Mouse (Mus musculus): ENCODE measurements around the gene Snx21. TPM values are rescaled to one million over a fixed set of nuclear protein-coding genes. Genes with fewer than 3 reads are reported as not detected.
A peak's percentile ranks its signal among the peaks of the same experiment; 100 is the strongest.

The Snx21 gene
- polyA plus RNA-seq, 2 experiments from 2014 or later, result 5.0 to 5.1 TPM

DNA sequence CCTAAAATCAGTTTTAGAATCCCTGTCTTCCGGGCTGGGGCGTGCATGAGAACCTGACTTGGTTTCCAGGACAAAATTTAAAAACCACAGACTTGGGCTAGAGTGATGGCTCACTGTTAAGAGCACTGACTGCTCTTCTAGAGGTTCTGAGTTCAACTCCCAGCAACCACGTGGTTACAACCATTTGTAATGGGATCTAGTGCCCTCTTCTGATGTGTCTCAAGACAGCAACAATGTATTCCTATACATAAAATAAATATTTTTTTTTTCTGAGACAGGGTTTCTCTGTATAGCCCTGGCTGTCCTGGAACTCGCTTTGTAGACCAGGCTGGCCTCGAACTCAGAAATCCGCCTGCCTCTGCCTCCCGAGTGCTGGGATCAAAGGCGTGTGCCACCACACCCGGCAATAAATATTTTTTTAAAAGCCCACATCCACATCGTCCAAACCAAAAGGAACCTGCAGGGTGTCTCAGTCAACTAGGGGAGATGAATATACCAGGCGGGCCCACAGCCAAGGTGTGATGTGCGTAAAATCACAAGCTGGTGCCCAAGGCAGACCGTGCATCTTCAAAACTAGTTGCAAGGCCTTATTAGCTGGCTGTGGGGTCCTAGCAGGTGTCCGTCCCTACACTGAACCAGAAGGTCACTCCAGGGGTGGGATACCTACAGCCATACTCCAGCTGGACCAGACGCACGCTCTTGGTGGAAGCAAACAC is 46.6 kb downstream of the Snx21 start:
- ATAC-seq, result no peak

DNA sequence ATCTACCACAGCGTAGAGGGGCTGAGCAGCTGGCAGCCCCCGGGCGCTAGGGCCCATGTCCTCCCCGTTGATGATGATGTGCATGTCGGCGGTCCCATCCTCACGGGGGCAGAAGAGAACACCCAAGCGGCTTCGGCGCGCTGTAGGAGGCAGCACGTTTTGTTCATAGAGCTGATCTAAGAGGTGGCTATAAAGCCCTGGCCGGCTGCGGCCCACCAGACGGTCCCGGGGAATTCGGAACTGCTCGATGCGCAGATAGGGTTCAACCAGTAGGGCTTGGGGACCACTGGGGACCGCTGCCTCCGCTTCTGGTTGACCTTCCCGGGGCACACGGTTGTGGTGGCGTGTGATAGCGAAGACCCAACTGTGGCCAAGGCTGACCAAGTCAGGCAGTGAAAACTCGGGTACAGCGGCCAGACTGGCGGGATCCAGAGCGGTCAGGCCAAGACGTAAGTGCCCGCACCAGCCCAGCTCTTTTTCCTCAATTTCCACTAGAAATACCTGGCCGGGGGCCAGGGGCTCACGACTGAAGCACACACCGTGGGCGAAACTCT is 47.2 kb downstream of the Snx21 start, which contains the start of gene Ctsa:
Gene Ctsa, plus strand, starts transcription at position 126 of the 554 bp plus-strand sequence.
- ATAC-seq, result peak; percentile 81

DNA sequence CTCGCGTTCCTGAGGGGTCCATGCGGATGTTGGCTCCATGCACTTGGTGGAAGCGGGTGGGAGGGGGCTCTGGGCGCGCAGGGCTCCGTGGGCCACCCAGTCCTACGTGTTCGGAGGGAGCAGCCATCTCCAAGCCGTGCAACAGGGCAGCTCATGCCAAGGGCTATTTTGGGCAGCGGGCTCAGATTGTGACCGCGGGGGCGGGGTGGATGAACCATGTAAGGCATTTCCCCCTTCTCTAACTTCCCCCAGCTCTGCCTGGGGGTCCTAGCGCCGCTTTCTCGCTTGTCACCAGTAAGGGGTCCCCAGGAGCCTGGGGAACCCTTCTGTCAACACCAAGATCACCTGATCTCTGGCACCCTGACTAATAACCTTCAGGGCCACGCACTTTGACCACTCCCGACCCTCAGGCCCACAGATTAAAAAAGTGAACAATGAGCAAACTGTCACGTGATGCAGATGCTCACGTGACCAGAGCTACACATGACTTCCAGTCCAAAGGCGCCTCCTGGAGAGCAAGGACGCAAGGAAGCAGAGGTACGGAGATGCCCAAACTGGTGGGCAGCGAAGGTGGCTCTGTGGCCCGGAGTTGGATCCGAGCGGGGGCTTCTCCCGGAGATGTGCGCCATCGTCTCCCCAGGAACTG is 47.8 kb downstream of the Snx21 start, which contains the start of gene Neurl2:
Gene Neurl2, minus strand, starts transcription at position 143 of the 646 bp plus-strand sequence.
- ATAC-seq, result peak; percentile 53

DNA sequence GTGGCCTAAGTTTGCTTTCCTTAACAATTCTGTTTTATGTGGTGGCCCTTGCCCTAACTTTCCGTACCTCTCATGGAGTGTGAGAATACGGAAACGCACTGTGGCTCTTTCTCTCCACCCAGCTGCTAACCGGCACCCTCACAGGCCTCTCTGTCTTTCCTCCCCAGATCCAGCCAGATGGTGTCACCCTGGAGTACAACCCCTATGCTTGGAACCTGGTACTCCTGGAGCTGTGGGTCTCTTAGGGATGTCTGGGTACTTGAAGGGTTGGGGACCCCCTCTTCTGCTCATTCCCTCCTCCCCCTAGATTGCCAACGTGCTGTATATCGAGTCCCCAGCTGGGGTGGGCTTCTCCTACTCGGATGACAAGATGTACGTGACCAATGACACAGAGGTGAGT is 48.9 kb downstream of the Snx21 start:
- peak; percentile 21 for ATAC-seq

DNA sequence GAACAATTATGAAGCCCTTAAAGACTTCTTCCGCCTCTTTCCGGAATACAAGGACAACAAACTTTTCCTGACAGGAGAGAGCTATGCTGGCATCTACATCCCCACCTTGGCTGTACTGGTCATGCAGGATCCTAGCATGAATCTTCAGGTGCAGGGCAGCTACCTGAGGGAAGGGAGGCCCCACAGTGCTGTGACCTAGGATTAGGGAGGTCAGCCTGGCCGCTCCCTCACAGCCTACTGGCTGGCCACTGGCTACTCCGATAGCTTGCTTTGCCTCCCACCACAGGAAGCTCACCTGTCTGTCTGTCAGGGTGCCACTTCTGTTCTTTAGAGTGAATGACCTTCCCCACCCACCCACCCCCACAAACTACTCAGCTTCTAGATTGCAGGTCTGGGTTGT is 49.5 kb downstream of the Snx21 start:
- no peak for ATAC-seq

Other genes starting within 250 kb of the Snx21 start
- gene Wfdc2, start 223.4 kb upstream of the Snx21 start, polyA plus RNA-seq (2017; shearing (Covaris generic)), result not detected
- gene Spint3, start 212.4 kb upstream of the Snx21 start, polyA plus RNA-seq (2017; shearing (Covaris generic)), result not detected
- not detected for gene Wfdc6a, start 200.4 kb upstream of the Snx21 start, polyA plus RNA-seq (2017; shearing (Covaris generic))
- not detected for gene Eppin, start 192.2 kb upstream of the Snx21 start, polyA plus RNA-seq (2017; shearing (Covaris generic))
- not detected for gene Wfdc6b, start 172.3 kb upstream of the Snx21 start, polyA plus RNA-seq (2017; shearing (Covaris generic))
- not detected for gene Wfdc8, start 172.2 kb upstream of the Snx21 start, polyA plus RNA-seq (2017; shearing (Covaris generic))
- gene Wfdc16, start 147.0 kb upstream of the Snx21 start, polyA plus RNA-seq (2017; shearing (Covaris generic)), result not detected
- not detected for gene Wfdc10, start 129.8 kb upstream of the Snx21 start, polyA plus RNA-seq (2017; shearing (Covaris generic))
- not detected for gene Wfdc9, start 129.2 kb upstream of the Snx21 start, polyA plus RNA-seq (2017; shearing (Covaris generic))
- gene Wfdc11, start 111.7 kb upstream of the Snx21 start, polyA plus RNA-seq (2017; shearing (Covaris generic)), result not detected
- gene Wfdc13, start 100.7 kb upstream of the Snx21 start, polyA plus RNA-seq (2017; shearing (Covaris generic)), result not detected
- not detected for gene Spint4, start 87.3 kb upstream of the Snx21 start, polyA plus RNA-seq (2017; shearing (Covaris generic))
- gene Spint5, start 70.5 kb upstream of the Snx21 start, polyA plus RNA-seq (2017; shearing (Covaris generic)), result not detected
- not detected for gene Wfdc3, start 39.9 kb upstream of the Snx21 start, polyA plus RNA-seq (2017; shearing (Covaris generic))
- 1 to 10 TPM; 6.0 to 6.5 TPM for gene Dnttip1, start 39.8 kb upstream of the Snx21 start, polyA plus RNA-seq (2017; shearing (Covaris generic))
- 10 to 100 TPM; 46.3 to 68.1 TPM for gene Ube2c, start 15.9 kb upstream of the Snx21 start, polyA plus RNA-seq (2017; shearing (Covaris generic))
- not detected for gene Tnnc2, start 5.9 kb upstream of the Snx21 start, polyA plus RNA-seq (2017; shearing (Covaris generic))
- 10 to 100 TPM; 35.1 to 49.1 TPM for gene Acot8, start 19.1 kb downstream of the Snx21 start, polyA plus RNA-seq (2017; shearing (Covaris generic))
- gene Zswim3, start 19.3 kb downstream of the Snx21 start, polyA plus RNA-seq (2017; shearing (Covaris generic)), result 1 to 10 TPM; 3.8 to 5.4 TPM
- 10 to 100 TPM; 18.0 to 19.4 TPM for gene Zswim1, start 36.9 kb downstream of the Snx21 start, polyA plus RNA-seq (2017; shearing (Covaris generic))
- gene Spata25, start 42.7 kb downstream of the Snx21 start, polyA plus RNA-seq (2017; shearing (Covaris generic)), result not detected
- gene Ctsa, start 47.0 kb downstream of the Snx21 start, polyA plus RNA-seq (2017; shearing (Covaris generic)), result 100 to 1,000 TPM; 215 to 216 TPM
- gene Neurl2, start 47.6 kb downstream of the Snx21 start, polyA plus RNA-seq (2017; shearing (Covaris generic)), result under 1 TPM in 1 of 2 experiments, not detected in 1; 0.69 TPM
- gene Pltp, start 71.9 kb downstream of the Snx21 start, polyA plus RNA-seq (2017; shearing (Covaris generic)), result 1 to 10 TPM in 1 of 2 experiments, under 1 TPM in 1; 0.87 to 1.0 TPM
- 100 to 1,000 TPM; 102 to 122 TPM for gene Pcif1, start 93.5 kb downstream of the Snx21 start, polyA plus RNA-seq (2017; shearing (Covaris generic))
- gene Zfp335, start 125.9 kb downstream of the Snx21 start, polyA plus RNA-seq (2017; shearing (Covaris generic)), result 1 to 10 TPM; 6.7 to 9.0 TPM
- 1 to 10 TPM in 1 of 2 experiments, under 1 TPM in 1; 0.78 to 1.4 TPM for gene Mmp9, start 155.0 kb downstream of the Snx21 start, polyA plus RNA-seq (2017; shearing (Covaris generic))
- gene Slc12a5, start 175.0 kb downstream of the Snx21 start, polyA plus RNA-seq (2017; shearing (Covaris generic)), result under 1 TPM in 1 of 2 experiments, not detected in 1; 0.34 TPM
- 10 to 100 TPM; 21.6 to 34.8 TPM for gene Ncoa5, start 249.0 kb downstream of the Snx21 start, polyA plus RNA-seq (2017; shearing (Covaris generic))

Data from activated CD4-positive, CD25-positive, alpha-beta regulatory T cell, adult 4 months (primary cell).